Mouse (Mus musculus): ENCODE measurements around the gene Slc22a13. TPM values are rescaled to one million over a fixed set of nuclear protein-coding genes. Genes with fewer than 3 reads are reported as not detected.

The Slc22a13 gene
- polyA plus RNA-seq (2012; rRNA removed), result 0.06 and 0.10 TPM in 2 replicates

GRCm38 (mm10) chr9:119208998-119209397 is at the start of gene Slc22a13:
Gene Slc22a13, minus strand, starts transcription at chr9:119209098.
- no peak for DNase-seq (ENCODE audit: low read depth)
- TF ChIP-seq CTCF (IDR thresholded peaks at IDR 0.05; ENCODE audit: borderline replicate concordance, extremely low read depth, insufficient read depth, insufficient read length) (no peak), POLR2A (IDR thresholded peaks at IDR 0.05; ENCODE audit: borderline replicate concordance, extremely low read depth, insufficient read depth, insufficient read length, poor library complexity, severe bottlenecking) (no peak)

- no peak for TF ChIP-seq POLR2A (IDR thresholded peaks at IDR 0.05; ENCODE audit: borderline replicate concordance, extremely low read depth, insufficient read depth, insufficient read length, poor library complexity, severe bottlenecking)
- TF ChIP-seq CTCF (IDR thresholded peaks at IDR 0.05; ENCODE audit: borderline replicate concordance, extremely low read depth, insufficient read depth, insufficient read length), result no peak
Measured at GRCm38 (mm10) chr9:119258128-119258527, 49.2 kb upstream of the Slc22a13 start.

DNA sequence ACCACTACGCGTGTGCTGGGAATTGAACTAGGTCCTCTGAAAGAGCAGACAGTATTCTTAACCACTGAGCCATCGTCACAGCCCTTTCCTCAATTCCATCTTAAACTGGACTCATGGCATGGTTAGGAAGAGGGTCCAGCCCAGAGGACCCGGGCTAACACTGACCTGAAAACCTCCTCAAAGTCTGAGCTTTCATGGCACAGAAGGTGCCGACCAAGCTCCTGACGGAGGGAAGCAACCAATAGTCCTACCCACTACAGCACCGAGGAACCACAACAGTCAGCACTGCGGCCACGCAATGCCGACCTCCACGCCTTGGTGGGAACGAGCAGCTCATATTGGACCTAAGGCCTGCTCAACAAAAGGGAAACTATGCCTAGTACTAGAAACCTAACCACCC is 47.3 kb upstream of the Slc22a13 start:
- no peak for TF ChIP-seq POLR2A (IDR thresholded peaks at IDR 0.05; ENCODE audit: borderline replicate concordance, extremely low read depth, insufficient read depth, insufficient read length, poor library complexity, severe bottlenecking)
- TF ChIP-seq CTCF (IDR thresholded peaks at IDR 0.05; ENCODE audit: borderline replicate concordance, extremely low read depth, insufficient read depth, insufficient read length), result no peak
- DNase-seq (ENCODE audit: low read depth), result no peak

More at GRCm38 (mm10) chr9:119258128-119258527, 49.2 kb upstream of the Slc22a13 start:
- DNase-seq (ENCODE audit: low read depth), result no peak

DNA sequence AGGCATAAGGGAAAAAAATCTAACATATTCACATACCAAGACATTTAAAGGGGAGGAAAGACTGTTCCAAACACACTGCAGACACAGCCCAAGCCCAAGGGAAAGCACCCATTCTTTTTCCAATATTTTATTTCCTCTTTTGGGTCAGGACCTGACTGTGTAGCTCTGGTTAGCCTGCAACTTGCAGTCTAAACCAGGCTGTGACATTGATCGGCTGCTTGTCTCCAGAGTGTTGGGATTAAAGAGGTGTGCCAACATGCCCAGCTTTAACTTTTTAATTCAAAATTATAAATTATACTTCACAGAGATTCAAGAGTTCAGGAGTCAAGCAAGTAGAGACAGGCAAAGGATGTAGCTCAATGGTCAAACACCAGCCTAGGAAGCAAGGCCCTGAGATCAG is 46.2 kb upstream of the Slc22a13 start:
- TF ChIP-seq POLR2A (IDR thresholded peaks at IDR 0.05; ENCODE audit: borderline replicate concordance, extremely low read depth, insufficient read depth, insufficient read length, poor library complexity, severe bottlenecking) (no peak), CTCF (IDR thresholded peaks at IDR 0.05; ENCODE audit: borderline replicate concordance, extremely low read depth, insufficient read depth, insufficient read length) (no peak)
- DNase-seq (ENCODE audit: low read depth), result no peak

DNA sequence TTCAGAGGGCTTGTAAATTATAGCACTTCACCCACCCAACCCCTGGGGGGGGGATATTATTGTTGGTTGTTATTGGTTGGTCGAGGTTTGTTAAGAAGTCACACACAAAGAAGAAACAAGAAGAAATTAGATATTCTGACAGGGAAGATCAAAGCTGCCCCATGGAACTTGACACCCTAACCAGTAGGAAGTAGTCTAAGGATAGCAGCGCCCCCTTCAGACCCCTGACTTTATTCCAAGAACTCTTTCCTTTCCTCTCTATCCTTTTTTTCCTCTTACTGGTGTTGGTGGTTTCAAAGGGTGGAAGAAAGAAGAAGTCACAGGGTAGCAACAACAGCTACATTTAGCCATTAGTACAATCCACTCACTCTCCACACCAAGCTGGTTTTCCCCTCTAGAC is 45.3 kb upstream of the Slc22a13 start:
- DNase-seq (ENCODE audit: low read depth), result no peak
- TF ChIP-seq POLR2A (IDR thresholded peaks at IDR 0.05; ENCODE audit: borderline replicate concordance, extremely low read depth, insufficient read depth, insufficient read length, poor library complexity, severe bottlenecking), result no peak
- TF ChIP-seq CTCF (IDR thresholded peaks at IDR 0.05; ENCODE audit: borderline replicate concordance, extremely low read depth, insufficient read depth, insufficient read length), result no peak

DNA sequence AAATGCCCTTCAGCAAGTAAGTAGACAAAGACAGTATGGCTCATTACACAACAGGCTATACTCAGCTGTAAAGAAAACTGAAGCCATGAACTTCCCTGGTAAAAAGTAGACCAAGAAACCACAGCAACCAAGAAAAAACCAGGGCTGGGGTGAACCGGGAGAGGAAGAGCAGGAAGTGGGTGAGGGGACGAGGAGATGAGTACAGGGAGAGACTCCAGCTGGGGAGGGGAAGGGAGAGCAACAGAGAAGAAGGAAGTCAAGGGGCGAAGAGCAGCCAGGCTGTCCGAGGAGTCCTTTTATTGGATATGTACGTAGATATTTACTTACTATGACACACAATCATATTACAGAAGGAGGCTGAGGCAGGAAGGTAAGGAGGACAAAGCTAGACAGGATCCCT is 39.1 kb upstream of the Slc22a13 start:
- no peak for DNase-seq (ENCODE audit: low read depth)
- no peak for TF ChIP-seq POLR2A (IDR thresholded peaks at IDR 0.05; ENCODE audit: borderline replicate concordance, extremely low read depth, insufficient read depth, insufficient read length, poor library complexity, severe bottlenecking)
- no peak for TF ChIP-seq CTCF (IDR thresholded peaks at IDR 0.05; ENCODE audit: borderline replicate concordance, extremely low read depth, insufficient read depth, insufficient read length)

- DNase-seq (ENCODE audit: low read depth), result peak; percentile 22
- TF ChIP-seq CTCF (IDR thresholded peaks at IDR 0.05; ENCODE audit: borderline replicate concordance, extremely low read depth, insufficient read depth, insufficient read length) (no peak), POLR2A (IDR thresholded peaks at IDR 0.05; ENCODE audit: borderline replicate concordance, extremely low read depth, insufficient read depth, insufficient read length, poor library complexity, severe bottlenecking) (no peak)
Measured at GRCm38 (mm10) chr9:119246826-119247225, 37.9 kb upstream of the Slc22a13 start.

DNA sequence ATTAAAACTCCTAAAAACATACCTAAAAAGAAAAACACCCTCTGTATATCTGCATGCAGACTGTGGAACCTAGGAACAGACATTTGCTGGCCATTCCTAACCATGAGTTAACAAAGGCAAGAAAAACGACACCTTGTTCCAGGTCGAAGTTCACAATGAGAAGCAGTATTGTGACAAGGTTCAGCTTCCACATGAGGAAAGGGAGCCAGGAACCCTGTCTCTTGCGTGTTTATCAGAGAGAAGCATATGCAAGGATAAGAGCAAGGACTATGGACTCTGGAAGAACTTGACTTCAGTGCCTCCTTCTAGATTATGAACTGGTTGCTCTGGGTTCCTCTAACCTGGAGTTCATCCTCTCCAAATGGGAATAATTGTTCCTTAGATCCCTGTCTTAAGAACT is 35.1 kb upstream of the Slc22a13 start:
- TF ChIP-seq CTCF (IDR thresholded peaks at IDR 0.05; ENCODE audit: borderline replicate concordance, extremely low read depth, insufficient read depth, insufficient read length) (no peak), POLR2A (IDR thresholded peaks at IDR 0.05; ENCODE audit: borderline replicate concordance, extremely low read depth, insufficient read depth, insufficient read length, poor library complexity, severe bottlenecking) (no peak)
- DNase-seq (ENCODE audit: low read depth), result no peak

DNA sequence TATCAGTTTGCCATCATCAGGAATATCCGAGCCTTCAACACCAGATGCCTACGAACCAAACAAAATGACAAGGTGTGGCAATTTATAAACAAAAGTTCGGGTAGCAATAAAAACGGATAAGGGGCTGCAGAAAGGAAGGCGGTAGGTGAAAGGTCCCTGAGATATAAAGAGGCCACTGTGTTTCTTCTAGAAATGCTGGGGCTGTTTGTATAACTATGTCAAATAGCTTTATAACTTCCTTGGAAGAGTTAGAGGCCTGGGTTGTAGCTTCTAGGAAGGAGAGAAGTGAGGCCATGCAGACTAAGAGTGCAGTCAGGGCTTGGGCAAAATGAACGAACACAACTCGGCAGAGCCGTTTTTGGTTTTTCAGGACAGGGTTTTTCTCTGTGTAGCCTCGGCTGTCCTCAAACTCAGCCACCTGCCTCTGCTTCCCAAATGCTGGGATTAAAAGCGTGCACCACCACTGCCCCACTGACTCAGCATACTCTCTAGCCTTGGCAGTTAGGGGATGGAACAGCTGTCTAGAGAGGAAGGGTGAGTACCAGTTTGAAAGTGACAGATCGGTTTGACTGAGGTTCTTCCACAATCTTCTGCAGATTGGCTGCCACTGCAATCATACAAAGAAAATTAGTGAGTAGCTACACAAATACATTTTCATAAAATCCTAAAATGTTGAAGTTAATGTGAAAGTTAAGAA is 32.4 kb upstream of the Slc22a13 start:
- DNase-seq (ENCODE audit: low read depth), result no peak
- TF ChIP-seq CTCF (IDR thresholded peaks at IDR 0.05; ENCODE audit: borderline replicate concordance, extremely low read depth, insufficient read depth, insufficient read length) (no peak), POLR2A (IDR thresholded peaks at IDR 0.05; ENCODE audit: borderline replicate concordance, extremely low read depth, insufficient read depth, insufficient read length, poor library complexity, severe bottlenecking) (no peak)

GRCm38 (mm10) chr9:119240286-119240997 is 31.5 kb upstream of the Slc22a13 start:
- peak; percentile 41 for DNase-seq (ENCODE audit: low read depth)
- TF ChIP-seq CTCF (IDR thresholded peaks at IDR 0.05; ENCODE audit: borderline replicate concordance, extremely low read depth, insufficient read depth, insufficient read length) (no peak), POLR2A (IDR thresholded peaks at IDR 0.05; ENCODE audit: borderline replicate concordance, extremely low read depth, insufficient read depth, insufficient read length, poor library complexity, severe bottlenecking) (no peak)

- TF ChIP-seq CTCF (IDR thresholded peaks at IDR 0.05; ENCODE audit: borderline replicate concordance, extremely low read depth, insufficient read depth, insufficient read length) (no peak), POLR2A (IDR thresholded peaks at IDR 0.05; ENCODE audit: borderline replicate concordance, extremely low read depth, insufficient read depth, insufficient read length, poor library complexity, severe bottlenecking) (no peak)
- no peak for DNase-seq (ENCODE audit: low read depth)
Measured at GRCm38 (mm10) chr9:119239274-119239673, 30.4 kb upstream of the Slc22a13 start.

Data from brain, embryonic 14.5 days (tissue).